Mouse (Mus musculus): ENCODE measurements at regions not wholly inside any gene's neighbourhood (a gene's known extent, or its start where the extent isn't known, plus 50 kb on each side); places are given as distances from the start of the nearest gene placed in this dataset.

DNA sequence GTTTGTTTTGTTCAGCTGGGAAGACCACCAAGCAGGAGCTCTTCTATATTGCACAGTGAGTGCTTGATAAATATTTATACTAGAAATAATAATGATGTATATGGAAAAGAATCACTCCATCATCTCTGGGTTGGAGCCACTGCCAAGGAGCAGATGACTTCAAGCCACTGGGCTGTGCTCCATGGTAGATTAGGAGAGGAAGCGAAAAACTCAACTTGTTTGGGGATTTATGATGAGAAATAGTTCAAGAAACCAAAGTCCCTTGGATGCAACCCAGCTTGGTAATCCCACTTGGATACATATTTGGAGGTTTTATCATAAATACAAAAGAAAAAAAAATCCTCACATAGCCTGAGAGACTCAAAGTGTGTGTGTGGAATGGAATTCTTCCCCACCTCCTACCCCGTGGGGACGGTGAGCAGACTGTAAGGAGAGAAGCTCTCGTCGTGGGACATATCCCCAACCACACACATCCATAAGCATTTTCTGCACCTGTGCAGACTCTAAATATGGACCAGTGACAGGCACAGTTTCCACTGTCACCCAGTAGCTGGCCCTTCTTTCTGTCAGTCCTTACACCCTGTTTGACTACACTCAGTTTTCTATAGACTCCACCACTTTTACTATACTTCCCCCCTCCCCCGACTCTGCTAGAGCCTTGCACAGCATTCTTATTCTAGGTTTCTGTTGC, 176.4 kb upstream of the Hmga2 start:
- H3K9me3 ChIP-seq (ENCODE audit: control insufficient read depth, low read length) = no peaks in the 10 kb centered on the region
- H3K27ac ChIP-seq (ENCODE audit: low read depth, low read length) = no peak overlapping the region
- no peak overlapping the region for H3K4me3 ChIP-seq (ENCODE audit: low read depth, low read length)
- no peaks in the 10 kb centered on the region for H3K27me3 ChIP-seq (ENCODE audit: control insufficient read depth, insufficient read depth, low read length)
- WGBS = 90% methylated on average over 6 of the region's 6 CpGs
- H3K4me1 ChIP-seq (ENCODE audit: control insufficient read depth, insufficient read depth, low read length) = no peaks in the 10 kb centered on the region
- ATAC-seq (ENCODE audit: low read depth) = no peak
- H3K9ac ChIP-seq (replicated peaks; ENCODE audit: low read depth, low read length) = no peak overlapping the region
- H3K36me3 ChIP-seq (ENCODE audit: control insufficient read depth, insufficient read depth, low read length) = no peaks in the 10 kb centered on the region
- H3K4me2 ChIP-seq (ENCODE audit: low read depth, low read length) = no peak overlapping the region

GRCm38 (mm10) chr10:120651845-120652244, 175.6 kb upstream of the Hmga2 start:
- H3K9ac ChIP-seq (replicated peaks; ENCODE audit: low read depth, low read length) = no peak overlapping the region
- ATAC-seq (ENCODE audit: low read depth) = no peak
- 92% methylated on average over 5 of the region's 5 CpGs for WGBS

GRCm38 (mm10) chr10:120650336-120650735, 174.1 kb upstream of the Hmga2 start:
- no peak overlapping the region for H3K27ac ChIP-seq (ENCODE audit: low read depth, low read length)
- WGBS = 93% methylated on average over 9 of the region's 9 CpGs
- no peaks in the 10 kb centered on the region for H3K36me3 ChIP-seq (ENCODE audit: control insufficient read depth, insufficient read depth, low read length)
- H3K9me3 ChIP-seq (ENCODE audit: control insufficient read depth, low read length) = no peaks in the 10 kb centered on the region
- no peak overlapping the region for H3K4me3 ChIP-seq (ENCODE audit: low read depth, low read length)
- no peak overlapping the region for H3K9ac ChIP-seq (replicated peaks; ENCODE audit: low read depth, low read length)
- H3K4me2 ChIP-seq (ENCODE audit: low read depth, low read length) = no peak overlapping the region
- H3K4me1 ChIP-seq (ENCODE audit: control insufficient read depth, insufficient read depth, low read length) = no peaks in the 10 kb centered on the region
- no peaks in the 10 kb centered on the region for H3K27me3 ChIP-seq (ENCODE audit: control insufficient read depth, insufficient read depth, low read length)
- no peak for ATAC-seq (ENCODE audit: low read depth)

More at GRCm38 (mm10) chr10:120651845-120652244, 175.6 kb upstream of the Hmga2 start:
- Histone ChIP-seq H3K4me3 (ENCODE audit: low read depth, low read length) (no peak overlapping the region), H3K27me3 (ENCODE audit: control insufficient read depth, insufficient read depth, low read length) (no peaks in the 10 kb centered on the region), H3K4me1 (ENCODE audit: control insufficient read depth, insufficient read depth, low read length) (no peaks in the 10 kb centered on the region), H3K27ac (ENCODE audit: low read depth, low read length) (no peak overlapping the region), H3K36me3 (ENCODE audit: control insufficient read depth, insufficient read depth, low read length) (no peaks in the 10 kb centered on the region), H3K4me2 (ENCODE audit: low read depth, low read length) (no peak overlapping the region), H3K9me3 (ENCODE audit: control insufficient read depth, low read length) (no peaks in the 10 kb centered on the region)

DNA sequence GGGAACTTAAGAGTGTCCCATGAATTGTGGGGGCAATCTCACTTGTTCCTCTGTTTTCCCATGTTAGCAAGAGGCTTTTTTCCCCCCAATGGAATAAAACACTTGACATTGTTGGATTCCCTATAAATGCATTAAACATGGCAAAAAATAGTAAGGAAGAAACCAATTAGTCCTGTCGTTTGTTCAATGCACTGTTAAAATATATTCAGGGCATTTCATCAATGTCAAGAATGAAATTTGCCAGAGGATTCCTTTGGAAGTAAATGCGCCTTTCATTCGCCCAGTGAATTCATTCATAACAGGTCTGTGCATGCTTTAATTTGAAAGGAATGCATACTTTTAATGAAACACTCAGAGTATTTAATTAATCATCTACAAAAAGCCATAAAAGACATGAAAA, 172.5 kb upstream of the Hmga2 start:
- WGBS = 66% methylated on average over 3 of the region's 3 CpGs
- Histone ChIP-seq H3K4me3 (ENCODE audit: low read depth, low read length) (no peak overlapping the region), H3K4me2 (ENCODE audit: low read depth, low read length) (no peak overlapping the region), H3K36me3 (ENCODE audit: control insufficient read depth, insufficient read depth, low read length) (no peaks in the 10 kb centered on the region), H3K27me3 (ENCODE audit: control insufficient read depth, insufficient read depth, low read length) (no peaks in the 10 kb centered on the region), H3K27ac (ENCODE audit: low read depth, low read length) (no peak overlapping the region), H3K9me3 (ENCODE audit: control insufficient read depth, low read length) (no peaks in the 10 kb centered on the region), H3K4me1 (ENCODE audit: control insufficient read depth, insufficient read depth, low read length) (no peaks in the 10 kb centered on the region), H3K9ac (replicated peaks; ENCODE audit: low read depth, low read length) (no peak overlapping the region)
- ATAC-seq (ENCODE audit: low read depth) = no peak

GRCm38 (mm10) chr10:120648031-120648430, 171.8 kb upstream of the Hmga2 start:
- Histone ChIP-seq H3K27ac (ENCODE audit: low read depth, low read length) (no peak overlapping the region), H3K4me1 (ENCODE audit: control insufficient read depth, insufficient read depth, low read length) (no peaks in the 10 kb centered on the region)
- 65% methylated on average over 7 of the region's 7 CpGs for WGBS

DNA sequence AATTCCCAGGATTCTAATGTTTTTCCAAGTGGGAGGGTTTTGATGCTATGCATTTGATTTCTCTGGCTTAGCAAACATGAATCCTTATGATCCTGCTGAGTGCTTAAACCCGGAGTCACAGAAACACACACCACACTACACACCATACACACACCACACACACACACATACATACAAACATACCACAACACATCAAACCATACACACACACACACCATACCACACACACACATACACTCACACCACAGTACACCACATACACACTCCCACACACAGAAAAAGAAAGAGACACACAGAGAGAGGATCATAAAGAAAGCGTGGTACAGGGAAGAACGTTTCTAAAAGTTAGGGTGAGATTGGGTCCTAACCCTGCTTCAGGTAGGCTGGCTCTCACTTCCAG, 171.1 kb upstream of the Hmga2 start:
- Histone ChIP-seq H3K36me3 (ENCODE audit: control insufficient read depth, insufficient read depth, low read length) (no peaks in the 10 kb centered on the region), H3K9ac (replicated peaks; ENCODE audit: low read depth, low read length) (no peak overlapping the region), H3K27me3 (ENCODE audit: control insufficient read depth, insufficient read depth, low read length) (no peaks in the 10 kb centered on the region), H3K4me3 (ENCODE audit: low read depth, low read length) (no peak overlapping the region), H3K9me3 (ENCODE audit: control insufficient read depth, low read length) (no peaks in the 10 kb centered on the region), H3K4me1 (ENCODE audit: control insufficient read depth, insufficient read depth, low read length) (no peaks in the 10 kb centered on the region), H3K27ac (ENCODE audit: low read depth, low read length) (no peak overlapping the region), H3K4me2 (ENCODE audit: low read depth, low read length) (peak overlapping the region; percentile 35; the same call in 1 of the 2 replicates)
- WGBS = 66% methylated on average over 3 of the region's 3 CpGs
- 0 out of 2 replicates have a peak, but pooled peaks have one; percentile 9 for ATAC-seq (ENCODE audit: low read depth)

More at GRCm38 (mm10) chr10:120648031-120648430, 171.8 kb upstream of the Hmga2 start:
- no peaks in the 10 kb centered on the region for H3K9me3 ChIP-seq (ENCODE audit: control insufficient read depth, low read length)
- no peak overlapping the region for H3K4me2 ChIP-seq (ENCODE audit: low read depth, low read length)
- no peak for ATAC-seq (ENCODE audit: low read depth)
- H3K4me3 ChIP-seq (ENCODE audit: low read depth, low read length) = no peak overlapping the region
- H3K36me3 ChIP-seq (ENCODE audit: control insufficient read depth, insufficient read depth, low read length) = no peaks in the 10 kb centered on the region
- no peak overlapping the region for H3K9ac ChIP-seq (replicated peaks; ENCODE audit: low read depth, low read length)
- no peaks in the 10 kb centered on the region for H3K27me3 ChIP-seq (ENCODE audit: control insufficient read depth, insufficient read depth, low read length)

DNA sequence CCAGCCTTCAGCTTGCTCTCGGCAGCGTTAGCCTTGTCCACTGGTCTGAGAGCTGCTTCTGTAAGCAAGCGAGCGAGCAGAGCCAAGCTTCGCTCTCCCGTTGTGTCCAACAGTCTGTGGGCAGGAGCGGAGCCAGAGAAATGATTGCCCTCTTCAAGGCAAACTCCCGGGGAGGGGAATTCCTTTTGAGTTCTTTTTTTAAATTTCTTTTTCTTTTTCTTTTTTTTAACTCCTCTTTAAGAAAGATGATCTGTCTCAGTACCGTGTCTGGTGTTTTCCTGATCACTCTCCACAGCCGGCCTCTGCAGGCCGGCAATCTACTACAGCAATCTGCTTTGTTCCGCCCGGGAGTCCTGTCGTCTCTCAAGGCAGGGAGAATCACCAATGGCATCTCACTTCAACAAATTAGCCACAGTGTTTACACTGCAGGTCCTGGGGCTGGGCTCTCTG, 170.6 kb upstream of the Hmga2 start:
- peak overlapping the region; percentile 0; the same call in 1 of the 2 replicates for H3K4me3 ChIP-seq (ENCODE audit: low read depth, low read length)
- no peak overlapping the region for H3K27ac ChIP-seq (ENCODE audit: low read depth, low read length)
- H3K36me3 ChIP-seq (ENCODE audit: control insufficient read depth, insufficient read depth, low read length) = no peaks in the 10 kb centered on the region
- H3K9ac ChIP-seq (replicated peaks; ENCODE audit: low read depth, low read length) = no peak overlapping the region
- WGBS = 3% methylated on average over 14 of the region's 14 CpGs
- ATAC-seq (ENCODE audit: low read depth) = peak; percentile 65; the same call in 1 of the 2 replicates
- no peaks in the 10 kb centered on the region for H3K4me1 ChIP-seq (ENCODE audit: control insufficient read depth, insufficient read depth, low read length)
- H3K9me3 ChIP-seq (ENCODE audit: control insufficient read depth, low read length) = no peaks in the 10 kb centered on the region
- H3K27me3 ChIP-seq (ENCODE audit: control insufficient read depth, insufficient read depth, low read length) = no peaks in the 10 kb centered on the region
- H3K4me2 ChIP-seq (ENCODE audit: low read depth, low read length) = peak overlapping the region; percentile 35; the same call in 1 of the 2 replicates

- ATAC-seq (ENCODE audit: low read depth) = no peak
- H3K36me3 ChIP-seq (ENCODE audit: control insufficient read depth, insufficient read depth, low read length) = no peaks in the 10 kb centered on the region
- no peaks in the 10 kb centered on the region for H3K27me3 ChIP-seq (ENCODE audit: control insufficient read depth, insufficient read depth, low read length)
- 33% methylated on average over 5 of the region's 5 CpGs for WGBS
- H3K4me1 ChIP-seq (ENCODE audit: control insufficient read depth, insufficient read depth, low read length) = 0 out of 2 replicates have a peak, but pooled peaks cover 9% of the 10 kb centered on the region
- no peak overlapping the region for H3K9ac ChIP-seq (replicated peaks; ENCODE audit: low read depth, low read length)
- no peak overlapping the region for H3K4me2 ChIP-seq (ENCODE audit: low read depth, low read length)
- H3K9me3 ChIP-seq (ENCODE audit: control insufficient read depth, low read length) = no peaks in the 10 kb centered on the region
- H3K4me3 ChIP-seq (ENCODE audit: low read depth, low read length) = no peak overlapping the region
- no peak overlapping the region for H3K27ac ChIP-seq (ENCODE audit: low read depth, low read length)
Measured at GRCm38 (mm10) chr10:120640847-120641246, 164.6 kb upstream of the Hmga2 start.

- H3K4me1 ChIP-seq (ENCODE audit: control insufficient read depth, insufficient read depth, low read length) = 0 out of 2 replicates have a peak, but pooled peaks cover 9% of the 10 kb centered on the region
- no peak overlapping the region for H3K27ac ChIP-seq (ENCODE audit: low read depth, low read length)
- H3K4me2 ChIP-seq (ENCODE audit: low read depth, low read length) = no peak overlapping the region
- 56% methylated on average over 4 of the region's 4 CpGs for WGBS
- ATAC-seq (ENCODE audit: low read depth) = no peak
- H3K36me3 ChIP-seq (ENCODE audit: control insufficient read depth, insufficient read depth, low read length) = no peaks in the 10 kb centered on the region
- H3K27me3 ChIP-seq (ENCODE audit: control insufficient read depth, insufficient read depth, low read length) = no peaks in the 10 kb centered on the region
- no peaks in the 10 kb centered on the region for H3K9me3 ChIP-seq (ENCODE audit: control insufficient read depth, low read length)
- no peak overlapping the region for H3K4me3 ChIP-seq (ENCODE audit: low read depth, low read length)
- H3K9ac ChIP-seq (replicated peaks; ENCODE audit: low read depth, low read length) = no peak overlapping the region
Measured at GRCm38 (mm10) chr10:120638316-120638715, 162.0 kb upstream of the Hmga2 start.

Data from neural tube, embryonic 14.5 days (tissue).